Mouse (Mus musculus) heart, embryonic 16.5 days (tissue): ENCODE measurements around the gene Slc9b1. TPM values are rescaled to one million over a fixed set of nuclear protein-coding genes. Genes with fewer than 3 reads are reported as not detected.

ENCODE experiments used
- ATAC-seq: fragments of 200-750 bp; cut with Nextera tagmentation; replicated peaks from 2 replicates; pipeline ENCODE4 v1.8.0; 2017; ENCODE audit warnings: moderate number of reproducible peaks; ENCODE audit not compliant: insufficient read depth, low FRiP score; ENCODE audit errors: extremely low read depth
- H3K27ac ChIP-seq: fragments of 300-500 bp; sonication (generic); 2 replicates; pipeline ENCODE4 v1.5.1; 2014; ENCODE audit warnings: mild to moderate bottlenecking, low read length, control low read depth, moderate library complexity
- H3K27me3 ChIP-seq: fragments of 300-500 bp; sonication (generic); 2 replicates; pipeline ENCODE4 v1.6.1; 2014; ENCODE audit warnings: low read length, mixed read lengths; ENCODE audit not compliant: control insufficient read depth, insufficient read depth
- H3K36me3 ChIP-seq: fragments of 300-500 bp; sonication (generic); 2 replicates; pipeline ENCODE4 v1.6.1; 2014; ENCODE audit not compliant: control insufficient read depth, insufficient read depth
- H3K4me1 ChIP-seq: fragments of 300-500 bp; sonication (generic); 2 replicates; pipeline ENCODE4 v1.6.1; 2014; ENCODE audit warnings: low read length, mixed read lengths; ENCODE audit not compliant: control insufficient read depth, insufficient read depth
- H3K4me2 ChIP-seq: fragments of 300-500 bp; sonication (generic); 2 replicates; pipeline ENCODE4 v1.6.1; 2014; ENCODE audit warnings: low read depth, mild to moderate bottlenecking, control low read depth, low read length
- H3K4me3 ChIP-seq: fragments of 300-500 bp; sonication (generic); 2 replicates; pipeline ENCODE4 v1.5.1; 2014; ENCODE audit warnings: mild to moderate bottlenecking, control low read depth, low read length
- H3K9ac ChIP-seq: fragments of 300-500 bp; sonication (generic); 2 replicates; pipeline ENCODE4 v1.6.1; 2014; ENCODE audit warnings: low read length, control low read depth
- H3K9me3 ChIP-seq: fragments of 300-500 bp; sonication (generic); replicated peaks from 2 replicates; pipeline ENCODE4 v1.6.1; 2016; ENCODE audit warnings: low read length; ENCODE audit not compliant: control insufficient read depth
- WGBS: fragments of 180-500 bp; shearing (Covaris S2); extraction: QIAGEN DNeasy Blood & Tissue Kit; methylation state at CpG from one replicate; pipeline ENCODE4 v1.1.7; 2014; 5-methylcytosine and 5-hydroxymethylcytosine counted together
- polyA plus RNA-seq: library from polyadenylated mRNA; unstranded; fragments of >200 nt; fragmentation: Nextera tagmentation; extraction: Ambion mirVana; gene quantifications from 2 replicates; pipeline ENCODE4 v1.2.1, GENCODE M21; 2015

The Slc9b1 gene
- polyA plus RNA-seq, 1 experiment from 2014 or later, result not detected

DNA sequence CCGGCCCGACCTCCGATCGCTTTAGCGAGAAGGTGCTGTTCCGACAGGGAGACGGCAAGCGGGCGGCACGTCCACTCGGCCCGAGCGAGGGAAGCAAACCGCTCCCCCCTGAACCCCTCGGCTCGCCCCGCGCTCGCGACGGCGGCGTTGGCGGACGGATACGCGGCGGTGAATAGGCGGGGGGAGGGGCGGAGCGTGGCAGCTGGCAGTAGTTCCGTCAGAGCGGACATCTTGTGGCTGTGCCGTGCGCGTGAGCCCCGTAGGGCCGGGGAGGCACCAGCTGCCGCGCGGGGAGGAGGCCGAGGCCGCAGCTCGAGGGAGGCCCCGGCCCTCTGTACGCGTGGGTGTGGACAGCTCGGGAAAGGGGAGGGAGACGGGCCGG is 90.7 kb downstream of the Slc9b1 start:
- Histone ChIP-seq H3K36me3 (peaks cover 6% of the 10 kb centered on the region; the same call in 1 of the 2 replicates), H3K27ac (peak overlapping the region; percentile 100), H3K9me3 (no peaks in the 10 kb centered on the region), H3K4me2 (peak overlapping the region; percentile 31), H3K4me1 (peaks cover 18% of the 10 kb centered on the region), H3K27me3 (no peaks in the 10 kb centered on the region), H3K9ac (peak overlapping the region; percentile 100), H3K4me3 (peak overlapping the region; percentile 72)
- peak; percentile 53 for ATAC-seq
- under 1% methylated on average over 48 of the region's 50 CpGs for WGBS

DNA sequence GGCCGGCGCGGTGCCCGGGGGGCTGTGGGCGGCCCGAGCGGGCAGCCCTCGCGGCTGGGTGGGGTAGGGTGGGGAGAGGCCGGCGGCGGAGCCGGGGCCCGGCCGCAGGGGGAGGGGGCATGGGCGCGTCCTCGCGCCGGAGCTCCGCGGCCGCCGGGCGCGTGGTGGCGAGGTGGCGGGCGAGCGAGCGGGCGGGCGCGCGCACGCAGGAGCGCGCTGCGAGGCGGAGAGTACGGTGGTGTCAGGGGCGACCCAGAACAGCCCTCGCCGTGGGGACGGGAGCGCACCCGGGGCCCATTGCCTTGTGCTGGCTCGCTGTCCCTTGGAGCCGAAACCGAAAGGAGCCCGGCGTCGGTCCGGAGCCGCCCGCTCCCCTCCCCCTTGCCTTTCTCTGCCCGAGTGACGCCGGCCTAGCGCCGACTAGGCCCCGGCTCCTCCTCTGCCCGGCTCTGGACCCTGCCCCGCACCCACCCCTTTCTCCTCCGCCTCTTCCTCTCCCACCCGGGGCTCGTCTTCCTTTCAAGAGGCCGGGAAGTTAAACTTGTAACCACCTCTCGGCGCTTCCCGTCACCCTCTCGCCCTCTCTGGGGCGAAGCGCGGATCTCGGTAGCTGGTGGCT is 91.2 kb downstream of the Slc9b1 start:
- H3K27me3 ChIP-seq, result no peaks in the 10 kb centered on the region
- H3K4me1 ChIP-seq, result peaks cover 22% of the 10 kb centered on the region
- peak overlapping the region; percentile 100 for H3K9ac ChIP-seq
- H3K36me3 ChIP-seq, result peaks cover 8% of the 10 kb centered on the region; the same call in 1 of the 2 replicates
- H3K4me2 ChIP-seq, result peak overlapping the region; percentile 87
- no peaks in the 10 kb centered on the region for H3K9me3 ChIP-seq
- H3K27ac ChIP-seq, result peak overlapping the region; percentile 100
- under 1% methylated on average over 46 of the region's 76 CpGs for WGBS
- H3K4me3 ChIP-seq, result peak overlapping the region; percentile 72
- peak; percentile 55 for ATAC-seq

DNA sequence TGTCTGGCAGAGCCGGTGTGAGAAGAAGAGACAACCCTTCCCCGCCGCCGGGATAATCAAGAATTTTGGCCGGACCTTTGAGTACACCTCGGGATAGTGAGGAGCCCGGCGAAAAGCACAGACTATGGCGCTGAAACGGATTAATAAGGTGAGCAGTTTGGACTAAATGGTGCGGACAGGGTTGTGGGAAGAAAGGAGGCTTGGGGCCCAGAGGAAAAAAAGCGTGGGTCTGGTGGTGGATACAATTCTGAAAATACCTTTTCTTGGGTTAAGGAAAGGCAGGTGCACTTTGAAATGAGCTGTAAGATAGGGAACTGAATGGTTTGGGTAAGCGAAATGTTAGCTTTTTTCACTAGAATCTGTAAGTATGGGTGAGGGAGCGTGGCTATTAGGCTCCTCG is 91.8 kb downstream of the Slc9b1 start:
- Histone ChIP-seq H3K9me3 (no peaks in the 10 kb centered on the region), H3K27me3 (no peaks in the 10 kb centered on the region), H3K36me3 (peaks cover 8% of the 10 kb centered on the region; the same call in 1 of the 2 replicates), H3K4me2 (peak overlapping the region; percentile 87), H3K27ac (peak overlapping the region; percentile 100), H3K4me3 (peak overlapping the region; percentile 72), H3K4me1 (peaks cover 22% of the 10 kb centered on the region), H3K9ac (peak overlapping the region; percentile 100)
- no peak for ATAC-seq
- WGBS, result 1% methylated on average over 15 of the region's 15 CpGs

GRCm38 (mm10) chr3:135440221-135440620 is 92.4 kb downstream of the Slc9b1 start:
- H3K9me3 ChIP-seq, result no peaks in the 10 kb centered on the region
- H3K27ac ChIP-seq, result peak overlapping the region; percentile 100
- no peaks in the 10 kb centered on the region for H3K27me3 ChIP-seq
- WGBS, result 8% methylated on average over 7 of the region's 7 CpGs
- H3K4me1 ChIP-seq, result peaks cover 25% of the 10 kb centered on the region
- peaks cover 8% of the 10 kb centered on the region; the same call in 1 of the 2 replicates for H3K36me3 ChIP-seq
- H3K4me3 ChIP-seq, result peak overlapping the region; percentile 72
- H3K9ac ChIP-seq, result peak overlapping the region; percentile 100
- ATAC-seq, result no peak
- peak overlapping the region; percentile 87 for H3K4me2 ChIP-seq

DNA sequence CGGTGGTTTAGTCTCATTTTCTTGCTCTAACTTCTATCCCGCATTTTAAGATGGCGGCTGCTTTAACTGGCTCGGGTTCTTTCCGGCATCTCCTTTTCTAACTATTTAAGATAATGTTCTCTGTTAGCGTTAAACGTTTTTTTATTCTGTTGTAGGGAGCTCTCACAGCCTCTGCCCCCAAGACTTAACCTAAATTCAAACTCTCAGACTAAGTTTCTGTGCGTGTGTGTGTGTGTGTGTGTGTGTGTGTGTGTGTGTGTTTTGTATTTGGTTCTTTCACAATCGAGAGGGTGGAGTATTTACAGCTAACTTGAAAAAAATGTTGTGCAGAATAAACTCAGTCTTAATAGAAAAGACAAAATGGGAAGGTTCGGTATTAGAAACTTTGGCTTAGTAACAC is 92.8 kb downstream of the Slc9b1 start:
- H3K4me1 ChIP-seq, result peaks cover 25% of the 10 kb centered on the region
- peaks cover 8% of the 10 kb centered on the region; the same call in 1 of the 2 replicates for H3K36me3 ChIP-seq
- H3K27me3 ChIP-seq, result no peaks in the 10 kb centered on the region
- no peaks in the 10 kb centered on the region for H3K9me3 ChIP-seq
- peak overlapping the region; percentile 87 for H3K4me2 ChIP-seq
- no peak for ATAC-seq
- no peak overlapping the region for H3K27ac ChIP-seq
- H3K4me3 ChIP-seq, result peak overlapping the region; percentile 72
- peak overlapping the region; percentile 100 for H3K9ac ChIP-seq
- WGBS, result 18% methylated on average over 10 of the region's 10 CpGs

GRCm38 (mm10) chr3:135444930-135445329 is 97.1 kb downstream of the Slc9b1 start:
- H3K4me1 ChIP-seq, result peaks cover 16% of the 10 kb centered on the region
- peaks cover 6% of the 10 kb centered on the region; the same call in 1 of the 2 replicates for H3K36me3 ChIP-seq
- no peak overlapping the region for H3K4me3 ChIP-seq
- H3K9me3 ChIP-seq, result no peaks in the 10 kb centered on the region
- H3K4me2 ChIP-seq, result no peak overlapping the region
- H3K27me3 ChIP-seq, result no peaks in the 10 kb centered on the region
- no peak for ATAC-seq
- no peak overlapping the region for H3K9ac ChIP-seq
- H3K27ac ChIP-seq, result no peak overlapping the region

Other genes starting within 250 kb of the Slc9b1 start
- 16.0 and 16.5 TPM in 2 replicates for gene Cenpe, start 135.5 kb upstream of the Slc9b1 start, polyA plus RNA-seq
- 2.4 and 2.5 TPM in 2 replicates for gene Bdh2, start 66.8 kb upstream of the Slc9b1 start, polyA plus RNA-seq
- gene Slc9b2, start 40.3 kb upstream of the Slc9b1 start, polyA plus RNA-seq, result 0.29 and 0.51 TPM in 2 replicates
- 51.8 and 52.0 TPM in 2 replicates for gene Cisd2, start 75.9 kb downstream of the Slc9b1 start, polyA plus RNA-seq
- gene Ube2d3, start 90.1 kb downstream of the Slc9b1 start, polyA plus RNA-seq, result 424 and 489 TPM in 2 replicates
- 37.0 and 38.3 TPM in 2 replicates for gene Manba, start 137.6 kb downstream of the Slc9b1 start, polyA plus RNA-seq